Mouse (Mus musculus): ENCODE measurements around the gene Fmo5. TPM values are rescaled to one million over a fixed set of nuclear protein-coding genes. Genes with fewer than 3 reads are reported as not detected.
A peak's percentile ranks its signal among the peaks of the same experiment; 100 is the strongest.

Fmo5 gene
- polyA plus RNA-seq, 1 experiment from 2014 or later = 12.6 TPM

DNA sequence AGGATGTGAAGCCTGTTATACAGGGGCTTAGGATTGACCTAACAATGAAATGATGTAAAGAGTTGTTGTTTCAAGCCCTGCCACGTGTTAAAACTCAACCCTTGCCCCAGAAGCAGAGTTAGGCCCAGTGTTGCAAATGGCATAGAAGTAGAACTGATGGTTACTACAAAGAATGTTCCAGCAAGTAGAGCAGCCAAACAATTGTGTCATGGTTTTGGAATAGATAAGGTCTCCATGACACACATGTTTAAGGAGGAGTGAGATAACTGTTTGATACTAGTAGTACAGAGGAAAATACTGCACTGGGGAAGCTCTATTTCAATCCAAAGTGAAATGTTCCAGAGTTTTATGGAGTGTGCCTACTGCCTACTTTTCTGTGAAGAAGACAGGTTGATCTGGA, 19.9 kb downstream of the Fmo5 start:
- TF ChIP-seq CTCF (IDR thresholded peaks at IDR 0.05; ENCODE audit: low read depth) = no peak
- DNase-seq (ENCODE audit: low spot score) = peak; percentile 23
- Histone ChIP-seq H3K27ac (no peak overlapping the region), H3K4me3 (replicated peaks; ENCODE audit: low read depth, low read length) (no peak overlapping the region), H3K4me2 (ENCODE audit: low read length) (no peak overlapping the region), H3K4me1 (replicated peaks; ENCODE audit: insufficient read depth, low read length) (no peaks in the 10 kb centered on the region), H3K9me3 (replicated peaks; ENCODE audit: low read length) (no peaks in the 10 kb centered on the region), H3K27me3 (ENCODE audit: insufficient read depth, low read length) (no peaks in the 10 kb centered on the region), H3K36me3 (ENCODE audit: insufficient read depth, low read length) (no peaks in the 10 kb centered on the region), H3K9ac (ENCODE audit: low read depth, low read length) (no peak overlapping the region)
- 27% methylated on average over 1 of the region's 1 CpGs for WGBS
- no peak for ATAC-seq (replicated peaks; ENCODE audit: low FRiP score, low read depth)

DNA sequence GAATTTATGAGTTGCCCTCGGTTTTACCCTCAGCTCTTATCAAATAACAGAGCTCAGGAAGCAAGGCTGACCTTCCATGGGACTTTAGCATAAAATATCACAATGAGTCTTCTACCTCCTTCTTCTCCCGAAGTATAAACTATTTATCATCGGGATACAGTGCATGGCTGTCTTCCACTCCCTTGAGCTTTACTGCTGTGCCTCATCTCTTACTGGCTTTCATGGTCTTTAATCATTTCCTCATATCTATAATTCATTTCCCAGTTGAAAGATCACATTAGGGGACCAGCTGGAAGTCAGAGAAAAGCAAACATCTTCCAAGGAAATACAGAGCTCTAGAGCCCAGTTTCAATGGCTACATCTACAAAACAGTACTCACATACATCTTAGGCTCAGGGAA, 20.4 kb downstream of the Fmo5 start:
- H3K36me3 ChIP-seq (ENCODE audit: insufficient read depth, low read length) = no peaks in the 10 kb centered on the region
- no peak for ATAC-seq (replicated peaks; ENCODE audit: low FRiP score, low read depth)
- H3K9me3 ChIP-seq (replicated peaks; ENCODE audit: low read length) = no peaks in the 10 kb centered on the region
- WGBS = 16% methylated on average over 3 of the region's 3 CpGs
- no peaks in the 10 kb centered on the region for H3K27me3 ChIP-seq (ENCODE audit: insufficient read depth, low read length)
- H3K4me2 ChIP-seq (ENCODE audit: low read length) = no peak overlapping the region
- H3K9ac ChIP-seq (ENCODE audit: low read depth, low read length) = no peak overlapping the region
- H3K4me1 ChIP-seq (replicated peaks; ENCODE audit: insufficient read depth, low read length) = no peaks in the 10 kb centered on the region
- H3K27ac ChIP-seq = no peak overlapping the region
- TF ChIP-seq CTCF (IDR thresholded peaks at IDR 0.05; ENCODE audit: low read depth) = no peak
- peak; percentile 65 for DNase-seq (ENCODE audit: low spot score)
- no peak overlapping the region for H3K4me3 ChIP-seq (replicated peaks; ENCODE audit: low read depth, low read length)

DNA sequence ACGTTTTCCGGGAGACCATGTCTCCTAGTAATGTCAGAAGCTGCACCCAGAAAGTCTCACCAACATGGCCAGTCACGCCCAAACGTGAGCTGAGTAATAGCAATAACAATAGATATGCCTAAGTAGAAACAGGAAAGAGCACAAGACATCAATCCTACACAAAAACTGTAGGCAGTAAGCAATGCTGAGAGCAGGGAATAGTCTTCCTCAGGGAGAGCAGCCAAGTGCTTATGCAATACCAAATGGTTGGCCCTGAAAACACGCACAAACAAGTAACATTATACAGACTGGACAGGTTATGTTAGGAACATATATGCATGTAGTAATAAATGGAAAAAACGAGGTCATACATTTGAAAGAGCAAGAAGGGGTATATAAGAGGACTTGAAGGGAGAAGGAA, 20.9 kb downstream of the Fmo5 start:
- H3K4me2 ChIP-seq (ENCODE audit: low read length) = no peak overlapping the region
- DNase-seq (ENCODE audit: low spot score) (no peak), ATAC-seq (replicated peaks; ENCODE audit: low FRiP score, low read depth) (no peak)
- no peaks in the 10 kb centered on the region for H3K36me3 ChIP-seq (ENCODE audit: insufficient read depth, low read length)
- no peaks in the 10 kb centered on the region for H3K27me3 ChIP-seq (ENCODE audit: insufficient read depth, low read length)
- H3K4me1 ChIP-seq (replicated peaks; ENCODE audit: insufficient read depth, low read length) = no peaks in the 10 kb centered on the region
- no peak overlapping the region for H3K4me3 ChIP-seq (replicated peaks; ENCODE audit: low read depth, low read length)
- no peak overlapping the region for H3K9ac ChIP-seq (ENCODE audit: low read depth, low read length)
- no peaks in the 10 kb centered on the region for H3K9me3 ChIP-seq (replicated peaks; ENCODE audit: low read length)
- WGBS = 59% methylated on average over 6 of the region's 6 CpGs
- no peak overlapping the region for H3K27ac ChIP-seq
- no peak for TF ChIP-seq CTCF (IDR thresholded peaks at IDR 0.05; ENCODE audit: low read depth)

DNA sequence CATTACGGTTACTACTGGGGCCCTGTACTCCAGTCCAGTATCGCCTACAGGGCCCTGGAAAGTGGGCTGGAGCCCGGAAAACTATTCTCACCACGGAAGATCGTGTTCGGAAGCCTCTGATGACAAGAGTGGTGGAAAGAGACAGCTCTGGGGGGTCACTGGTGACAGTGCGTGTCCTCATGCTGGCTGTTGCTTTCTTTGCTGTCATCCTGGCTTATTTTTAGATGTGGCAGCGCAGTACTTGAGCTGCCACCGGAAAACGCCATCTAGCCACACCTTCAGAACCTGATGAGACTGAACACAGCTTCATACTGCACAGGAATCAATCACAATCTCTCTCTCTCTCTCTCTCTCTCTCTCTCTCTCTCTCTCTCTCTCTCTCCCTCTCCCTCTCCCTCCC, 23.0 kb downstream of the Fmo5 start:
- no peak overlapping the region for H3K9ac ChIP-seq (ENCODE audit: low read depth, low read length)
- no peak overlapping the region for H3K4me2 ChIP-seq (ENCODE audit: low read length)
- H3K27ac ChIP-seq = no peak overlapping the region
- no peak for DNase-seq (ENCODE audit: low spot score)
- no peaks in the 10 kb centered on the region for H3K4me1 ChIP-seq (replicated peaks; ENCODE audit: insufficient read depth, low read length)
- no peaks in the 10 kb centered on the region for H3K36me3 ChIP-seq (ENCODE audit: insufficient read depth, low read length)
- no peak for TF ChIP-seq CTCF (IDR thresholded peaks at IDR 0.05; ENCODE audit: low read depth)
- ATAC-seq (replicated peaks; ENCODE audit: low FRiP score, low read depth) = no peak
- H3K27me3 ChIP-seq (ENCODE audit: insufficient read depth, low read length) = no peaks in the 10 kb centered on the region
- no peaks in the 10 kb centered on the region for H3K9me3 ChIP-seq (replicated peaks; ENCODE audit: low read length)
- WGBS = 80% methylated on average over 10 of the region's 10 CpGs
- H3K4me3 ChIP-seq (replicated peaks; ENCODE audit: low read depth, low read length) = no peak overlapping the region

DNA sequence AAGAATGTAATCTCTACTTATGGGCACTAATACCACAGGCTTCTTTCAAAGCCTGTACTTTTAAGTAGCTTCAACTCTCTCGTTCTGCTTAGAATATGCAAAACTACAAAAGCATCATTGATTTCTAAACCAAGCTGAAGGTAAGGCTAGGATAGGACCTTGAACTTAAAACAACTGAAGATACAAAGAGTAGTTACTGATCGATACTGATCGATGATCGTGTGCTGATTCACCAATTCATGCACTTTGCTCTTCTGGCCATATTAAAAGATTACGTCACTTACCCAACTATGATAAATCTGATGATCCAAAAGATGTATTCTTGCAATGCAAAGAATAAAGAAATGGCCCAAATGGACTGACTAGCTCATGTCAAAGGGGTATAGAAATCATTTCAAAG, 25.2 kb downstream of the Fmo5 start:
- WGBS = 94% methylated on average over 5 of the region's 5 CpGs
- DNase-seq (ENCODE audit: low spot score) = no peak
- H3K4me2 ChIP-seq (ENCODE audit: low read length) = no peak overlapping the region

DNA sequence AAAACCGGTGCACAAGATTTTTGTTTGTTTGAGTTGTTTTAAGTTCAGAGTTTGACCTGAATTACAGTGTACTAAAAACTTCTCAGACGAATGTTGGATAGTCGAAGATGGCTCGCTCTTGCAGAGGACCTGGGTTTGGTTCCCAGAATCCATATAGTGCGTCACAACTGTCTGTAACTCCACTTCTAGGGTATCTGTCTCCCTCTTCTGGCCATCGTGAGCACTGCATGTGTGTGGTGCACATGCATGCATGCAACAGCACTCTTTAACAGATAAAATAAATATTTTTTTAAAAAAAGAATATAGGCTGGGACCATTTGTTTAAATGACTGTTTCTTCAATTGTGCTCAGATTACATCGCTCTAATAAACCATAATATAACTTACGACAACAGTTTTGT, 26.3 kb downstream of the Fmo5 start:
- ATAC-seq (replicated peaks; ENCODE audit: low FRiP score, low read depth) = no peak
- no peak overlapping the region for H3K4me2 ChIP-seq (ENCODE audit: low read length)
- no peaks in the 10 kb centered on the region for H3K27me3 ChIP-seq (ENCODE audit: insufficient read depth, low read length)
- no peaks in the 10 kb centered on the region for H3K36me3 ChIP-seq (ENCODE audit: insufficient read depth, low read length)
- no peaks in the 10 kb centered on the region for H3K9me3 ChIP-seq (replicated peaks; ENCODE audit: low read length)
- no peak for DNase-seq (ENCODE audit: low spot score)
- H3K4me3 ChIP-seq (replicated peaks; ENCODE audit: low read depth, low read length) = no peak overlapping the region
- 0 out of 2 replicates have a peak, but pooled peaks cover 10% of the 10 kb centered on the region for H3K4me1 ChIP-seq (replicated peaks; ENCODE audit: insufficient read depth, low read length)
- H3K9ac ChIP-seq (ENCODE audit: low read depth, low read length) = no peak overlapping the region
- WGBS = 86% methylated on average over 8 of the region's 8 CpGs
- H3K27ac ChIP-seq = no peak overlapping the region
- peak; percentile 53; the same call in 1 of the 2 replicates for TF ChIP-seq CTCF (IDR thresholded peaks at IDR 0.05; ENCODE audit: low read depth)

More for the DNA sequence above, 25.2 kb downstream of the Fmo5 start:
- 0 out of 2 replicates have a peak, but pooled peaks cover 4% of the 10 kb centered on the region for H3K4me1 ChIP-seq (replicated peaks; ENCODE audit: insufficient read depth, low read length)
- H3K4me3 ChIP-seq (replicated peaks; ENCODE audit: low read depth, low read length) = no peak overlapping the region
- no peak overlapping the region for H3K9ac ChIP-seq (ENCODE audit: low read depth, low read length)
- no peaks in the 10 kb centered on the region for H3K27me3 ChIP-seq (ENCODE audit: insufficient read depth, low read length)
- H3K9me3 ChIP-seq (replicated peaks; ENCODE audit: low read length) = no peaks in the 10 kb centered on the region
- ATAC-seq (replicated peaks; ENCODE audit: low FRiP score, low read depth) = no peak
- H3K36me3 ChIP-seq (ENCODE audit: insufficient read depth, low read length) = no peaks in the 10 kb centered on the region
- TF ChIP-seq CTCF (IDR thresholded peaks at IDR 0.05; ENCODE audit: low read depth) = no peak
- no peak overlapping the region for H3K27ac ChIP-seq

Data from kidney, postnatal 0 days (tissue).